Mouse (Mus musculus): ENCODE measurements at regions not wholly inside any gene's neighbourhood (a gene's known extent, or its start where the extent isn't known, plus 50 kb on each side); places are given as distances from the start of the nearest gene placed in this dataset.

DNA sequence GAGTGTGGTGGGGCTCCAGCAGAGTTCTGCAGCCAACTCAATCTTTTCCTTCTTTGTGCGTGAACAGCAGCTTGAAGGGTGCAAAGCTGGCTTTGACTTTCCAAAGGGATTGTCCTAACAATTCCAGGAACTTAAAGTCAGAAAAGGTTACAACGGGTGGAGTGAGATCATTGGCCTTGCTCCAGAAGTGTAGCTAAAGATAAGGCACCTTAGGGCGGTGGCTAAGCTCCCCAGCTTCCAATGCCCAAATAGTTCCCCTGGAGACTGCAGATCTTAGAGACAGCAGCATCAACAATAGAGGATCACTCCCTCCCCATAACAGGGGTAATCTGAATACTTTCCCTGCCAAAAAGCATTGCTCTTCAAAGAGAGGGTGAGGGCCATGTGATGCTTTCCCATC, 62.3 kb upstream of the Cd93 start:
- DNase-seq (ENCODE audit: low read depth), result no peak

DNA sequence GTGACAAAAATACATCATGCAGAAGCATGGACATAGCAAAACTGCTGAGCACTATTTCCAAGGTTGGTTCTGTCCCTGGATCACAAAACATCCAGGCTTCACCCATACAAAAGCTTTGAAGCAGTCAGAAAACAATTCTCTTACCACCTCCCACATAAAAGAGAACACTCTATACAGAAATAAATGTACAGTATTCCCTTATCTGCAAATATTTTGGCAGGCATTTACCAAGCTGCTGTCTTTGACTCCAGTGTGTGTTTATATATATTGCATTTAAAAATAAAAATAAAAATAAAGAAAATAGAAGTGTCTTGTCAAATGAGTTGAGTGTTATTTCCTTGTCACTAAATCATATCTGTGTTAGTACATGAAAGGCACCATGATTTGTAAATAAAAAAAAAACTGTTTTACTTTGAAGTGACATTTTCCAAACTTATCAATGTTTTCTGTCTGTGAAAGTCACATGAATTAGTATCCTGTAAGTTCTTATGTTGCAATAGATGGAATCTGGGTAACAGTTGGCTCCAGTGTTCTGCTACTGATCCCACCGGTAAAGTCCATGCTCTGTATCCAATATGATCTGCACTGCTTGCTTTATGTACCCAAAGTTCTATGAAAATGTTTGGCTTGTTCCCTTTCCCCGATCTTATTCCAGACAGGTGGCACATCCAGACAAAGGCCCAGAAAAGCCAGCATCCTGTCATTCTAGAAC, 59.9 kb upstream of the Cd93 start:
- DNase-seq (ENCODE audit: low read depth), result no peak

DNA sequence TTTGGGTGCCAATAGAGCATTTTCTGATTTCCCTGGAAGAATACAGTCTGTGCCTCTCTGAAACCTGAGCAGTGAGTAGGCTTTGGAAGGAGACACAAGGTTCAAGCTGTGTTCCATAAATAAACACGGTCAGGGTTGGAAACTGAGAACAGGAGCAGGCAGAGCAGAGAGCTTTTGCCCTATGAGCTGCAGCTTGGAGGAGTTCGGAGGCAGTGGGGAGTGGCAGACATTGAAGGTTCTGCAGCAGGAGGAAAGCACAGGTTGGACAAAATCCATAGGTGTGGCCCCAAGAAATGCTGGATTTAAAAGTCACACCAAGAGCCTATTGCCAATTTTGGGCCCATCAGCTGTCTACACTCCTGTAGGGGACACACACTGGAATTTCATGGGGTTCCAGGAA, 59.0 kb upstream of the Cd93 start:
- no peak for DNase-seq (ENCODE audit: low read depth)

DNA sequence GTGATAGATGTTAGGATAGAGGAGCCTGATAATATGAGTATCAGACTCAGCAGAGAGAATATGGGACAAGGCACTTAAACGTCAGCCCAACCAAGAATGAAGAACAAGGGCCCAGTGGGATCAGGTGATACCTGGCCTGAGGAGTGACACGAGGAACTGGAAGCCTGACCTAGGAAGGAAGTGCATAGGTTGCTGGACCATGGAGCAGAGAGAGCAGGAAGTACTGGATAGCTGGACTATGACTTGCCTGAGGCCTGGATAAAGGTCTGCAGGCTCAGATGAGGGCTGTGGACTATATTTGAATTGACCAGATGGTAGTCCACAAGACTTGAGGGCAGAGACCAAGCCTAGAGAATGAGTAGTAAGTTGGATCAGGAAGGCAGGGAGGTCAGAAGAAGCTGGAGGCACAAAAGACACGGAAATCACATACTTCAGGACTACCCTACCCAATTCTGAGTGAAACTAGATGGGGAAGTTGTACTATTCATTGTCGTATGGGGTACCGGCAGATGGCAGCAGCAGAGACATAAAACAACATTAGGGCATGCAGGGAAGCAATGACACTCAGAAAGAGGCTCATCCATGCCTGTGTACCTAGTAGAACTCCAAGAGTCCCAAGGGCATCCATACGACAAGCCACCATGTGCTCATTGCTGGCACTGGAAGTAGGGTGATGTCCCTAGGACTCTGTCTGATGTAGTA, 57.0 kb upstream of the Cd93 start:
- no peak for DNase-seq (ENCODE audit: low read depth)

DNA sequence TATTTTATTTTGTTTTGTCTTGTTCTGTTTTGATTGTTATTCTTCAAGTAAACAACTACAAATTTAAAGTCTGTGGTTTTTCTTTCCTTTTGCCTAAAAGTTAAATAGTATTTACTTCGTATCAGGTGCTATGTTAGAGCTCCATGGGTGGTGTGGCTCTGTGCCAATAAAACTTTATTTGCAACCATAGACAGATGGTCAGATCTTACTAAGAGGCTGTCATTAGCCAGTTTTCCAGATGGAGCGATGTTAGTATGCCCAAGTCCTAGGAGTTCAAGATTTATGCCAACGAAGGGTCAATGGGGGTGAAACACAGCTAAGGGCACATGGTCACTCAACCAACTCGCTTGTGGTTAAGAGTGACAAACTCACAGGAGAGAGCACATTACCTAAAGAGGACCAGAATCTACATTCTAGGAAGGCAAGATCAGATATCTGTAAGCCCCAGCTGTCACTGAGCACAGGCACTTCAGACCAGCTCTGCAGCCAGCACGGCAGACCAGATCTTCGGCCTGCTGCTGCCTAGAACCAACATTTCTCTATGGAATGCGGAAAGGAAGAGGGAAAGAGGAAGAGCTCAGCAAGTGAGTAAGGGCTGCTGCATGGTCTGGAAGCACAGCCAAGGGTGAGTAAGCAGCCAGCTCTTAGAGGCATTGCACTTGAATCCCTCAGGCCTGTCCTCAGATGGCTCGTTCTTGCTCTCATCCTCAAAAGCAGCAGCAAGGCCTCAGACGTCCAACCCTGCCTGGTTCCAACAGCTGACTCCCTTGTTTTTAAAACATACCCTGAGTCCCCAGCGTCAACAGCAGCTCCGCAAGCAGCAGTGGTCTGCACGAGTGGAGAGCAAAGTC, 54.3 kb upstream of the Cd93 start:
- no peak for DNase-seq (ENCODE audit: low read depth)

DNA sequence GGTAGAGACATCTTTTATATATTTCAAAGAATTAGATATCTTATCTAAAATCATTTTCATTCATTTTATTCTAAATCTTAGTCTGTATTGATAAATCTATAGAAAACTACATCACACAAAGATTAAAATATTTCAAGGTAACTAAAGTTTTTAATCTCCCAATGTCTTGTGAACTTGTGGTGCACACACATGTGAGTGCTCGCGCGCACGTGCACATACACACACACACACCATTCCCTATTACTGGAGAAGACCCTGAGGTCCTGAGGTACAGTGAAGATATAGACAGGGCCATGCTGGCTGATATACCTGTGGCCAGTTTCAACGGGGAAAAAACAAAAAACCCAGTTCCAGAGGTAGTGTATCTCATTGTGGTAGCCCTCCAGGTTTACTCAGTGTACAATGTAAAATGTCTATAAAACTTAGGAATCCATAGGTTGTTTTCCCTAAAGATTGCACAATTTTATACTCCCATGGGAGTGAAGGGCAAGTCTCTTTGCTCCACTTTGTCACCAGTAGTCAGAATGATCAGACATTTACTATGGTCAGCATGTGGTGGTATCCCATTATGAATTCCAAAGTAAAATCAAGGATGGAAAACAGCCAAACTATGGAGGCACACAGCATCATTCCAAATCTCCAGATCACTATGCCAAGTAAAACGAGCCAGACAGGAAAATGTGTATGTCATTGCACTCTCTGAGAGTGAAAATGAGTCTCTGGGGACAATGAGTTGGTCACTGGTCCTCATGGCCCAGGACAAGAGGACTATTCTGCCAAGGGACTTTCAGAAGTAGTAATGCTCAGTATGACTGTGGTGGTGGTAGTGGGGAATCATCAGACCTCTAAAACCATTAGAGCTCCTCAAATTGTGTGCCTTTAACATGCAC, 53.0 kb upstream of the Cd93 start:
- DNase-seq (ENCODE audit: low read depth), result no peak

DNA sequence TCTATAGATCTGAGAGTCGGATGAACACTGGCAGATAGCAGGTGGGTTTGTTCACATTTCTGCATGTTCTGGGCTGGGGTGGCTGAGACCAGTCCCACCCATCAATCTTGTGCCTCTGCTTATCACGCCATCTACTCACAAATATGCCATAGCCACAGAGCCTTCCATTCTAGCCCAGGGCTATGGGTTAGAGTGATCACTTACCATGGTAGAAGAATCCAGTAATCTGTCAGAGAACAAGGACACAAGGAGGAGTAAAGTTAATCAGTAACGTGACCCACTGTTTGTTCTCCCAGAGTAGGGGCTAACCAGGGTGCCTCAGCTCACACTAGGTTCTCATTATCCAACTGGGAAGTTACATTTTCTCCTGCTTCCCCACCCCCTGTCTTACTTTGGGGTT, 52.1 kb upstream of the Cd93 start:
- no peak for DNase-seq (ENCODE audit: low read depth)

DNA sequence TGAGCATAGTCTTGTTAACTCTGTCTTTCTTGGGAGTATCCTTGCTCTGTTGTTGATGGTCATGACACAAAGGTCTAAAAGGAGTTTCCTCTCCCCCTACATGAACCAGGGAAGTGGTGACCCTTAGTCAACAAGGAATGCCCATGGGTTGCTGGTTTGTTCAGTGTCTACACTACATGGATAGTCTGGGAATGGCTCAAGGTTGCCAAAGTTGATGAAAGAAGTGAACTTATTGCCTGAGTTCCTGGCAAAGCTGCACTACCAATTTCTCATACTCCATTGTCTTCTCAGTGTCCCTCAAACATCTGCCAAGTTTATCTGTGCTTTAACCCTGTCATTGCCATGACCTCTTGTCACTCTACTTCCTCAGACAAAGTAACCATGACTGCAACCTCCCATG, 49.9 kb upstream of the Cd93 start:
- DNase-seq (ENCODE audit: low read depth), result no peak

All from induced T-regulatory cell, adult 2 months (primary cell).